Mouse (Mus musculus) liver, embryonic 16.5 days (tissue): ENCODE measurements around the gene Nphs1. TPM values are rescaled to one million over a fixed set of nuclear protein-coding genes. Genes with fewer than 3 reads are reported as not detected.

ENCODE experiments used
- ATAC-seq: fragments of 200-750 bp; cut with Nextera tagmentation; 2 replicates; pipeline ENCODE4 v1.8.0; 2017; ENCODE audit warnings: low read depth, mild to moderate bottlenecking, moderate number of reproducible peaks, moderate library complexity
- H3K27ac ChIP-seq: fragments of 300-500 bp; sonication (generic); 2 replicates; pipeline ENCODE4 v1.5.1; 2014; ENCODE audit warnings: mild to moderate bottlenecking, low read length
- H3K27me3 ChIP-seq: fragments of 300-500 bp; sonication (generic); 2 replicates; pipeline ENCODE4 v1.6.1; 2014; ENCODE audit warnings: low read depth, low read length, mixed read lengths; ENCODE audit not compliant: control insufficient read depth, insufficient read depth
- H3K36me3 ChIP-seq: fragments of 300-500 bp; sonication (generic); 2 replicates; pipeline ENCODE4 v1.6.1; 2014; ENCODE audit warnings: mild to moderate bottlenecking; ENCODE audit not compliant: control insufficient read depth, insufficient read depth
- H3K4me1 ChIP-seq: fragments of 300-500 bp; sonication (generic); 2 replicates; pipeline ENCODE4 v1.6.1; 2014; ENCODE audit warnings: low read depth, low read length, mixed read lengths; ENCODE audit not compliant: control insufficient read depth
- H3K4me2 ChIP-seq: fragments of 300-500 bp; sonication (generic); 2 replicates; pipeline ENCODE4 v1.6.1; 2014; ENCODE audit warnings: low read depth, low read length, mixed read lengths
- H3K4me3 ChIP-seq: fragments of 300-500 bp; sonication (generic); 2 replicates; pipeline ENCODE4 v1.5.1; 2014; ENCODE audit warnings: low read depth, mild to moderate bottlenecking, low read length
- H3K9ac ChIP-seq: fragments of 300-500 bp; sonication (generic); 2 replicates; pipeline ENCODE4 v1.6.1; 2014; ENCODE audit warnings: low read depth, low read length
- H3K9me3 ChIP-seq: fragments of 300-500 bp; sonication (generic); replicated peaks from 2 replicates; pipeline ENCODE4 v1.6.1; 2016; ENCODE audit warnings: low read length; ENCODE audit not compliant: control insufficient read depth
- WGBS: fragments of 180-500 bp; shearing (Covaris S2); extraction: QIAGEN DNeasy Blood & Tissue Kit; methylation state at CpG from one replicate; pipeline ENCODE4 v1.1.7; 2014; ENCODE audit not compliant: insufficient replicate concordance; 5-methylcytosine and 5-hydroxymethylcytosine counted together
- polyA plus RNA-seq: library from polyadenylated mRNA; unstranded; fragments of >200 nt; fragmentation: Nextera tagmentation; extraction: Ambion mirVana; gene quantifications from 2 replicates; pipeline ENCODE4 v1.2.1, GENCODE M21; 2015

The Nphs1 gene
- polyA plus RNA-seq, 1 experiment from 2014 or later = 0.19 TPM

DNA sequence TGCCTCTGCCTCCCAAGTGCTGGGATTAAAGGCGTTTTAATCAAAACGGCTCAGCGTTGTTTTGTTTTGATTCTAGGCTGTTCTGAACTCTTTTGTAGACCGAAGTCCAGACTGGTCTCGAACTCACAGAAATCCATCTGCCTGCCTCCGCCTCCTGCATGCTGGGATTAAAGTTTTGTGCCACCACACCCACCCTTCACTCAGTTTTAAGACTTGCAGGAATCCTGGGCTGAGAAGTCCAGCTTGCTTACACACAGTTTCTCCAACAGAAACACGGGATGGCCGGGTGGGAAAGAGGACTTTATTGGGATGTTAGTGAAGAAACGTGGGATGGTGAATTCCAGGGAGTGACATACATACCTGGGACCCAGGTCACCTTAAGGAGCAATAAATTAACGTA, 23.4 kb upstream of the Nphs1 start:
- Histone ChIP-seq H3K9me3 (no peaks in the 10 kb centered on the region), H3K27me3 (peaks cover 5% of the 10 kb centered on the region; the same call in 1 of the 2 replicates), H3K4me3 (no peak overlapping the region), H3K4me2 (no peak overlapping the region), H3K36me3 (no peaks in the 10 kb centered on the region), H3K4me1 (no peaks in the 10 kb centered on the region), H3K27ac (no peak overlapping the region), H3K9ac (no peak overlapping the region)
- 47% methylated on average over 10 of the region's 10 CpGs for WGBS
- ATAC-seq = no peak

DNA sequence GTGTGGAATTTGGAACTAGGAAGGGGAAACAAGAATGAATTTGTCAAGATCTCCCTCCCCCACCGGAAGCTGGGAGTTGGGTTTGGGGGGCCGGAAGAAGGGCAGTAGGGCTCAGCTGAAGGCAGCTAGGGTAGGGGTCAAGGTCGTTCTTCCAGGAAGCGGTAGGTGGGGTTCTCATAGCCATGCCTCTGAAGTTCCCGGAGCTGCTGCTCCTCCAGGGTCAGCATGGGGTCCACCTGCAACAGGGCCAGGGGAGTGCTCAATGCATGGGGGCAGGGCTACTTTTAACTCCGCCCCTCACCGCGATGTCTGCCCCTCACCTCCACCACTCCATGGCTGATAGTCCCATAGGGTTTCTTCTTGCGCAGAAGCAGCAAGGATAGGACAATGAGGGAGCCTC, 23.0 kb upstream of the Nphs1 start:
- H3K27ac ChIP-seq = no peak overlapping the region
- H3K9ac ChIP-seq = no peak overlapping the region
- no peaks in the 10 kb centered on the region for H3K4me1 ChIP-seq
- 30% methylated on average over 9 of the region's 9 CpGs for WGBS
- no peaks in the 10 kb centered on the region for H3K9me3 ChIP-seq
- no peak overlapping the region for H3K4me3 ChIP-seq
- ATAC-seq = no peak
- no peaks in the 10 kb centered on the region for H3K36me3 ChIP-seq
- no peak overlapping the region for H3K4me2 ChIP-seq
- H3K27me3 ChIP-seq = peaks cover 5% of the 10 kb centered on the region; the same call in 1 of the 2 replicates

DNA sequence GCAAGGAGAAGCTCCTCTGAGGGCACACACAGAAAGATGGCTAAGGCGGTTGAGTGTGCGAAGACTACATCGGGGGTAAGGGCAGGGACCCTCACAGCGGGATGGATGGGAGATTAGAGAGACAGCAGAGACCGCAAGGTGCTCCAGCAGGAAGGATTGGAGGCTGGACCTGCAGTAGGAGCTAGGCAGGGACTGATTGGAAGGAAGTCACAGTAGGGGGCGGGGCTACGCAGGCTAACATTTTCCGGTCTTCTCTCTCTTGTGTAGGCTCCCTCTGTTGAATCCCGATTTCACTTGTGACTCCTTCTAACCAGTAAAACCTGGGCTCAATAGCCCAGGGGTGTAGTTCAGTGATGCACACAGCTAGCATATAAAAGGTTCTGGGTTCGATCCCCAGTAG, 21.2 kb upstream of the Nphs1 start:
- no peak overlapping the region for H3K9ac ChIP-seq
- no peak overlapping the region for H3K4me3 ChIP-seq
- no peak overlapping the region for H3K4me2 ChIP-seq
- no peaks in the 10 kb centered on the region for H3K9me3 ChIP-seq
- H3K36me3 ChIP-seq = no peaks in the 10 kb centered on the region
- no peaks in the 10 kb centered on the region for H3K4me1 ChIP-seq
- no peak overlapping the region for H3K27ac ChIP-seq
- 18% methylated on average over 10 of the region's 10 CpGs for WGBS
- peaks cover 5% of the 10 kb centered on the region; the same call in 1 of the 2 replicates for H3K27me3 ChIP-seq
- ATAC-seq = no peak

DNA sequence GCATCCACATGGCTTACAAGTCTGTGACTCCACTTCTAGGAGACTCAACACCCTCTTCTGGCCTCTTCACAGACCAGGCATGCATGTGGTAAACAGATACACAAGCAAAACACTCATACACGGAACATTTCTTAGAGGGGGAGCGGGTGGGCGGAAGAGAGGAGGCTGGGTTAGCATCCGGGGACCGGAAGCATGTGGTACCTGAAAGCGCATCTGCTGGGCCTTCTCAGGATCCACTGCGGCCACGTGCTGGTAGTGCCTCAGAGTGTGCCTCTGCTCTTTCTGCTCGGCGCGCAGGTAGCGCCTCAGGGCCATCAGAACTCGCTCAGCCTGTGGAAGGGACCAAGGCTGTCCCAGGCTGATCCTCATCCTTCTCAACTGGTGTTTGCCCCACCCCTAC, 18.4 kb upstream of the Nphs1 start:
- peaks cover 8% of the 10 kb centered on the region for H3K4me1 ChIP-seq
- no peak for ATAC-seq
- peaks cover 17% of the 10 kb centered on the region for H3K27me3 ChIP-seq
- no peaks in the 10 kb centered on the region for H3K36me3 ChIP-seq
- no peak overlapping the region for H3K4me3 ChIP-seq
- no peak overlapping the region for H3K9ac ChIP-seq
- no peak overlapping the region for H3K4me2 ChIP-seq
- H3K9me3 ChIP-seq = no peaks in the 10 kb centered on the region
- H3K27ac ChIP-seq = no peak overlapping the region
- WGBS = 68% methylated on average over 13 of the region's 13 CpGs

DNA sequence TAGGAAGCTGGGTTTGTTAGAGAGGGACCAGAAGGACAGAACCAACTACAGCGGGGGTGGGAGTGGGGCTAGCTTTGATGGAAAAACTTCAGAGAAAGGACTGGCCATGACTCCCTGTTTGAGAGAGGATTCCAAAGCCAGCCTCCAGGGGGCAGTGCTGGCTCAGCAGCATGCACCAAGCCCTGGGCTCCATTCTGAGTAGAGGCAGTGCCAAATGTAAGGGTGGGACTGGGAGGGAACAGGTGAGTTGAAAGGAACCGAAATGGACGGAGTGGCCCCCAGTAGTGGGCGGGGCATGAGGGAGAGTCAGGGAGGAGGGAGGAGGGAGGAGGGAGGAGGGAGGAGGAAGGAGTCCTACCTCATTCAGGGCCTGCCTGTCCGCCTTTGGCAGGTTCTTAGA, 17.4 kb upstream of the Nphs1 start:
- Histone ChIP-seq H3K4me1 (peaks cover 9% of the 10 kb centered on the region), H3K27me3 (peaks cover 27% of the 10 kb centered on the region), H3K4me3 (no peak overlapping the region), H3K4me2 (no peak overlapping the region), H3K9ac (no peak overlapping the region), H3K9me3 (no peaks in the 10 kb centered on the region), H3K36me3 (no peaks in the 10 kb centered on the region), H3K27ac (no peak overlapping the region)
- no peak for ATAC-seq
- WGBS = 13% methylated on average over 5 of the region's 5 CpGs

DNA sequence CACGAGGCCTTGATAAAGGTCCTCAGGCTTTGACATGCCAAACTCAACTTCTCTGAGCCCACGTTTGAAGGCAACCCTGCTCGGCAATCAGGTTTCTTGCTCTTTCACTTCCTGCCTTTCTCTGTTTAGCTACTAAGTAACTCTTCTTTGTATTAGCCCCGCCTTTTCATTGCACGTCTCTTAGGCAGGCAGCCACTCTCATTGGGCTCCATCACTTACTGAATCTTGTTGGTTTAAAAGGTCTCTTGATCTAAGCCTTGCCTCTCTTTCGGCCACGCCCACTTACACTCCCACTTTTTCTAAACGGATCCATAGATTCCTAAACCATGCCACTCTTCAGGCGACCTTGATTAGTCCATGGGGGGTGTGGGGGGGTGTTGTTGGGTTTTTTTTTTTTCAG, 14.4 kb upstream of the Nphs1 start:
- H3K4me2 ChIP-seq = no peak overlapping the region
- WGBS = 17% methylated on average over 9 of the region's 9 CpGs
- H3K27me3 ChIP-seq = peaks cover 27% of the 10 kb centered on the region
- no peak overlapping the region for H3K4me3 ChIP-seq
- no peaks in the 10 kb centered on the region for H3K36me3 ChIP-seq
- no peak for ATAC-seq
- no peaks in the 10 kb centered on the region; the same call in 1 of the 2 replicates for H3K9me3 ChIP-seq
- H3K9ac ChIP-seq = no peak overlapping the region
- peaks cover 9% of the 10 kb centered on the region for H3K4me1 ChIP-seq
- H3K27ac ChIP-seq = no peak overlapping the region

DNA sequence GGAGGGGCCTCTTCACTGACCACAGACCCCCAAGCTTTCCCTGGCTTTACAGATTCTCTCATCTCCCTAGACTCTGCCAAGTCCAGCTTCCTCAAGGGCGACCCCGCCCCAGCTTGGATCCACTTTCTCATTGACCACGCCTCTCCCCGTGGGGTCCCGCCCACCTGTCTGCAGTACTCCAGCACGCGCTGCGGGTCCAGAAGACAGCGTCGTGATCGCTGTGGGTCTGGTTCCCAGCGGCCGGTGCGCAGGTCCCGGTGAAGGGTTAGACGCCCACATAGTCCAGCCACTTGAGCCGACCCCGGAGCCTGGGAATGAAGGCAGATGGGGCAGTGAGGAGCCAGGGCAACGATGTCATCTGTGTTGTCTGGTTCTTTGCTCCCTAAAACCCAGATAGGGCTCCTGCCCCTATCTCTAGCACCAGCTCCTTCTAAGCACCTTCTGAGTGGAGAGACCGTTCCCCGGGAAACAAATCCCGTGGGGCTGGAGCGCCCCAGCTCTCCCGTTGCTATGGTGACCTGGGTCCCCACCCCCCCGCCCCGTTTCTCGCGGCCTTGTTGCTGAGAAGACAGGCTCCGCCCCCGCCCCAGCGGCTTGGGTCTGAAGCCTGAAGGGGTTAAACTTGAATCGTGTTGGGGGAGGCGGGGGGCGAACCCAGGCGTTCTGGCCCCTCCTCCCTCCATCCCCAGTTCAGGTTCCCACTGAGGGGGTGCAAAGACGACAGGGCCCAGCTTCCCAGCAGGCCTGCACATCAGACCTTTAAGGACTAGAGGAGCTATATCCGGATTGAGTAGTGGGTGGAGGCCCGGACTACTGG, 13.8 kb upstream of the Nphs1 start:
- no peak overlapping the region for H3K9ac ChIP-seq
- peak overlapping the region; percentile 63 for H3K4me2 ChIP-seq
- 1% methylated on average over 38 of the region's 38 CpGs for WGBS
- H3K9me3 ChIP-seq = no peaks in the 10 kb centered on the region; the same call in 1 of the 2 replicates
- H3K27ac ChIP-seq = no peak overlapping the region
- peaks cover 27% of the 10 kb centered on the region for H3K27me3 ChIP-seq
- H3K4me3 ChIP-seq = peak overlapping the region; percentile 60
- ATAC-seq = peak; percentile 28; the same call in 1 of the 2 replicates
- H3K36me3 ChIP-seq = no peaks in the 10 kb centered on the region
- peaks cover 9% of the 10 kb centered on the region for H3K4me1 ChIP-seq

DNA sequence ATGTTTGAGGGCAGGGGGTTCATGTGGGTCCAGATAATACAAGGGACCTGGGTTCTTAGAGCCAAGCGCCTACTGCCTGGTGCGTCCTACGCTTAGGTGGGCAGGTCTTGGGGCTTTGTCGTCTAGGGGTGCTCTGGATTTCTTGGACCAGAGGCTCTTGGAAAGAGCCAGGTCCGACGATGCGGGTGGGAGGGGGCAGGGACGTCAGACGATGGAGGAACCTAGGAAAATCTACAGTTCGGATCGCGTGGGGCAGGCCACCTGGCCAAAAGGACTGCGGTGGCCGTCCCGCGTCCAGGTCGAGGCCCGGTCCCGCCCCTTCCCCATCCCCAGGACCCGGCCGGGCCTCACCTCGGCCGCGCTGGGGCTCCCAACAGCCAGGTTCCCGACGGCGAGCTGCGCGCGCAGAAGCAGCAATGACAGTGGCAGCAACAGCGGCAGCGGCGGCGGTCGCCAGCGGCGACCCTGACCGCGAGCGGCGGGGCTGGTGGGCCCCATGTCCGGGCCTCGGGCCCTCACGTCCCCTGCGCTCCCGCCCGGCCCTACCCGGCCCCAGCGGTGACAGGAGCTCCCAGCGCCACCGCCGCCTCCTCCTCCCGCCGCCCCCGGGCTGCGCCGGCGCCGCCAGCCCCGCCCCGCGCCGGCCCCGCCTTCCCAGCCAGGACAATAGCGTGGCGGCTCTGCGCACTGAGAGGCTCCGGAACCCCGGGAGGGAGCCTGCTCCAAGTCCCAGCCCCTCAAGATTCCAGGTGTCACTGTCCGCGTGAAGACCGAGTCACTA, 13.0 kb upstream of the Nphs1 start, which contains the start of gene Aplp1:
Gene Aplp1 (minus strand): TSS at position 565 of the 781 bp plus-strand sequence.
- peak; percentile 65 for ATAC-seq
- Histone ChIP-seq H3K4me3 (peak within 1 kb of the TSS; percentile 60), H3K9me3 (no peaks in the 10 kb centered on the region; the same call in 1 of the 2 replicates), H3K27ac (no peak within 1 kb of the TSS), H3K36me3 (no peaks in the 10 kb centered on the region), H3K27me3 (peaks cover 27% of the 10 kb centered on the region), H3K4me1 (peaks cover 9% of the 10 kb centered on the region), H3K9ac (peak within 1 kb of the TSS; percentile 41; the same call in 1 of the 2 replicates), H3K4me2 (peak within 1 kb of the TSS; percentile 63)
- 1% methylated on average over 60 of the region's 72 CpGs for WGBS

DNA sequence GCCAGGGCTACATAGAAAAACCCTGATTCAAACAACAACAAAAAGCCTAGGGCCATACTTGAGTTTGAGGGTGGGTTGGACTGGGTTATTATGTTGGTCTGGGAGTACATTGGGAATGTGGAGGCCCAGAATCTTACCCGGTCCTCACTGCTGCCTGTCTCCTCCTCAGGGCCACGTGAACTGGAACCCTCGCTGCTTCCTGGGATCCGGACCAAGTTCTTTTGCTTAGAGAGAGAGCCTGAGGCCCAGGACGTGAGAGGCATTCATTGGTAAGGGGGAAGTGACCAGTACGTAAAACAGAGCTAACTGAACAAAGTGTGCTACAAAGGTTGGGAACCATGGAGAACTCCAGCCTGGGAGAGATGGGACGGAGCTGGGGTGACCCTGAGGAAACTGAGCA, 7.9 kb upstream of the Nphs1 start:
- H3K4me1 ChIP-seq = peaks cover 7% of the 10 kb centered on the region
- no peak for ATAC-seq
- H3K9ac ChIP-seq = no peak overlapping the region
- H3K27ac ChIP-seq = no peak overlapping the region
- H3K4me2 ChIP-seq = no peak overlapping the region
- H3K36me3 ChIP-seq = no peaks in the 10 kb centered on the region
- WGBS = 56% methylated on average over 7 of the region's 7 CpGs
- no peaks in the 10 kb centered on the region; the same call in 1 of the 2 replicates for H3K9me3 ChIP-seq
- peaks cover 34% of the 10 kb centered on the region for H3K27me3 ChIP-seq
- no peak overlapping the region for H3K4me3 ChIP-seq
